Comparison of ENCODE assay signal across 16 mouse cellular contexts in genomic region chr10:43368611-43369010, GRCm38 (mm10).
"Had no signal": no experiment of that assay in that cellular context is flagged by ENCODE, and none has a peak within 500 bp of the region (broad histone marks: within the 10 kb centered on the region; RNA-seq: fewer than 3 reads in every experiment).

No protein-coding gene starts in this region.

- DNase-seq: retina, postnatal 1 day; right cerebral cortex, adult 18-20 months; right cerebral cortex, postnatal 14 days; right cerebral cortex, postnatal 25 days; right cerebral cortex, postnatal 4 days; spleen, adult 18-20 months; thymus, adult 18-20 months; thymus, adult 2 months; thymus, postnatal 14 days; thymus, postnatal 25 days; thymus, postnatal 36 days; thymus, postnatal 4 days had no signal

- H3K4me1 ChIP-seq: stomach, embryonic 15.5 days had no signal

- H3K36me3 ChIP-seq: neural tube, embryonic 13.5 days; neural tube, embryonic 15.5 days; stomach, embryonic 15.5 days had no signal

- H3K27ac ChIP-seq: neural tube, embryonic 13.5 days; neural tube, embryonic 15.5 days; stomach, embryonic 15.5 days; stomach, postnatal 0 days had no signal

- H3K9ac ChIP-seq: neural tube, embryonic 13.5 days; neural tube, embryonic 15.5 days; stomach, embryonic 15.5 days had no signal

- H3K9me3 ChIP-seq: neural tube, embryonic 13.5 days; neural tube, embryonic 15.5 days; stomach, embryonic 15.5 days had no signal

- H3K4me2 ChIP-seq: neural tube, embryonic 13.5 days; neural tube, embryonic 15.5 days; stomach, embryonic 15.5 days had no signal

- H3K27me3 ChIP-seq: neural tube, embryonic 13.5 days; neural tube, embryonic 15.5 days; stomach, embryonic 15.5 days had no signal

- H3K4me3 ChIP-seq: neural tube, embryonic 13.5 days; neural tube, embryonic 15.5 days; stomach, embryonic 15.5 days had no signal
